Mouse (Mus musculus) ZHBTc4 (cell line): Measurements from ENCODE around the gene Itpripl2.

ENCODE experiments used
- DNase-seq: peaks from one replicate; pipeline ENCODE4 v3.0.0-alpha.2; 2011; ENCODE audit warnings: low read depth, low spot score

The Itpripl2 gene

DNA sequence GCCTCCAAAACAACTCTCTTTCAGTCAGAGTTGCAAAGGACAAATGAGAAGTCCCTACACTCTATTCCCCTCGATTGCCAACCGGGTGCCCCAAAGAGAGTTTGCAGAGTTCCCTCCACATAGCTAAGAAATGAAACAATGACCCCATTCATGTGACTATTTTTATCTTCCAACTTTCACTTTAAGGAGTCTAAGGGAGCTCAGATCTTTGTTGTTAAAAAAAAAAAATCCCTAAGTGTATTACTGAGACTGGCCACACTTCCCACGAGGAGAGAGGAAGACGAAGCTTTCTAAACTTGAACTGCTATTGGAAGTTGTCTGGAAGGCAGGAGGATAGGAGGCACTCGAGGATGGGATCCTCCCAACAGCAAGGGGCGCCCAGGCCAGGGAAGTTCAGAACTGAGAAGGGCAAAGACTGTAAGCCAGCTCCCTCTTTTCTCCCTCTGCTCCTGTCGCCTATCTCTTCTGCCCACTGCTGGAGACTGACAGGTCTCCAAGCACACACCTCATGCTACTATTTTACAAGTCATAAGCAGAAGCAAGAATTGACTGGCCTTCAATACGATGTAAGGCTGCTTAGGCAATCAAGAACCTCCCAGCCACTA lies 3.6 kb downstream of the Itpripl2 start:
- no peak for DNase-seq

DNA sequence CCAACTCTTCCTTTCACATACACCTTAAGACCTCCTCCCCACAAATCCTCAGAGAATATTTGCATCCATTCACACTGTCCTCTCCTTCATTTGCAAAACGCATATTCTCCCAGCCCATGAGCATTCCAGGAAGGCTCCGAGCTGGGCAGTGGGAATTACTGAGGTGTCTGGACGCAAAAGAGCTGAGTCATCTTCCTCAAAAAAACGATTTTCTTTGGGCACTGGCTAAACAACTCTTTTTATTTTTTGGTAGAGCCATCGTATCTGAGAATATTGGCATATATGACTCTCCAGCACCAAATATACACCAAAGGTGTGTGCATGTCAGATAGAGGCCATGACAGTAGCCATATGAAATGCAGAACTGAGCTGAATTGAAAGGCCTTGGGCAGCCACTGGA lies 4.9 kb downstream of the Itpripl2 start:
- no peak for DNase-seq

- DNase-seq: no peak
These were observed 7.8 kb downstream of the Itpripl2 start for GRCm38 (mm10) chr7:118483996-118484395.

DNA sequence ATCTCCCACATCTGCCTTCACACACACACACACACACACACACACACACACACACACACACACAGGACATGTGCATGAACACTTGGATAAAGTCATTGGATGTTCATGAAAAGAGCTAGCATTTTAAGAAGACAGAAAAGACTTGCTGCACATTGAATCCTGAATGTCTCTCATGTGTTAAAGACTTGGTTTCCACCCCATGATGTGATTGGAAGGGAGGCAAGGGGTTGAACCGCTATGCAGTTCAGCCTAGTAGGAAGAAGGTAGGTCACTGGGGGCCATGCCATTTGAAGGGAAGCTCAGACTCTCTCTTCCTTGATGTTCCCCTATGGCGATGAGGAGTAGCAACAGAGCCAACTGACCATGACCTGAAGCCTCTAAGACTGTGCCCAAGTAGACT lies 9.8 kb downstream of the Itpripl2 start:
- DNase-seq: no peak

DNA sequence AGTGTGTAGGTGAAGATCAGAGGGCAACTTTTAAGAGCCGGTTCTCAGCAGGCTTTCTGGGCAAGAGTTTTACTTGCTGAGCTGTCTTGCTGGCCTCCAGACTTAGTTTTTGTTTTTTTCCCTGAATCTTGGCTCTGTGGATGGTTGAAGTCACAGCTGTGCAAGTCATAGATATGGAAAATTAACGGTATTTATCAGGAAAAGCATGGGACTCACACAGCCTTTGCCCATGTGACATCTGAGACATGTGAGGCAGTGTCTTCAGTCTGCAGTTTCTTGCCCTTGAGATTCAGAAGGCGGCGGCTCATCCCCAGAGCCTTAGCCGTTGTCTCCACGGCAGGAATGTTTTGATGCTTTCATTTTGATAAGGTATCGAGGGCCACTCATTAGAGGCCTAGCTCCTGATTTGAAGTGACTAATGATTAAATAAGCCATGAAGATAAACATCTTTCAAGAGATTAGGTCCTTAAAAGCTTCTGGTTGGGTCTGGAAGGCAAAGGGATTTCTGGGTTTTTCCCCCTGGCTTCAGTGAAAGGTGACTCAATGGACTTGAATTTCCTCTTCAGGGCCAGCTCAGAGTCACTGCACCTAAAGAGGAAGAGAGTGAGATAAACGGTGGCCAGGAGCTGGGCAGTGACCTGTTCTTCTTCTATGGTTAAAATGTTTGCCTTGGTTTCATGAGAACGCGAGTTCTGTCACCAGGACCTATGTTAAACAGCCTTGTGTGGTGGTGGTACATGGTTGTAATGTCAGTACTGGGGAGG lies 10.5 kb downstream of the Itpripl2 start:
- DNase-seq: no peak

DNA sequence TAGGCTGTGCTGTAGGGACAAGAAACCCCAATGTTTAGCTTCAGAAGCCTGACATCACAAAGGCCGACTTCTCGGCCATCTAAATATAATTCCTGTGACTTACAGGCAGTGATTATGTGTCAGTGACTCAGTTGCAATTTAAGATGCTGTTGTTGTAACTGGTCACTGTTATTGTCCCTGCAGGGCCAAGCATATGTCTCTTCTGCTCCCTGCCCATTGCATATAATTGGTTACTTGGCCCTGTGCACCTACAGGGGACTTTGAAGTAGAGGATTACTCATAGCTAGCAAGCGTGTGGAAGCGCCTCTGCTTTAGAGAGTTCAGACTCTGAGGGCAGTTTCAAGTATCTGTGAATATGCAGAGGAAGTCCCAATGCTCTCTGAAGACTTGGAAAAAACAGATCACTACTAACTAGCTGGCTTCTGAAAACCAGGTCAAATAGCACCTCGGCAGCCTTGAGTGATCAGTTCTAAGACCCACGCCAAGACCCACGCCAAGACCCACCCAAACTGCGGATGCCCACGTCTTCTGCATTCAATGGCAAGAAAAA lies 11.5 kb downstream of the Itpripl2 start:
- DNase-seq: no peak

- DNase-seq: no peak
These were observed 12.9 kb downstream of the Itpripl2 start for GRCm38 (mm10) chr7:118478835-118479312.

- DNase-seq: no peak
These were observed 15.3 kb downstream of the Itpripl2 start for GRCm38 (mm10) chr7:118476428-118476827.

DNA sequence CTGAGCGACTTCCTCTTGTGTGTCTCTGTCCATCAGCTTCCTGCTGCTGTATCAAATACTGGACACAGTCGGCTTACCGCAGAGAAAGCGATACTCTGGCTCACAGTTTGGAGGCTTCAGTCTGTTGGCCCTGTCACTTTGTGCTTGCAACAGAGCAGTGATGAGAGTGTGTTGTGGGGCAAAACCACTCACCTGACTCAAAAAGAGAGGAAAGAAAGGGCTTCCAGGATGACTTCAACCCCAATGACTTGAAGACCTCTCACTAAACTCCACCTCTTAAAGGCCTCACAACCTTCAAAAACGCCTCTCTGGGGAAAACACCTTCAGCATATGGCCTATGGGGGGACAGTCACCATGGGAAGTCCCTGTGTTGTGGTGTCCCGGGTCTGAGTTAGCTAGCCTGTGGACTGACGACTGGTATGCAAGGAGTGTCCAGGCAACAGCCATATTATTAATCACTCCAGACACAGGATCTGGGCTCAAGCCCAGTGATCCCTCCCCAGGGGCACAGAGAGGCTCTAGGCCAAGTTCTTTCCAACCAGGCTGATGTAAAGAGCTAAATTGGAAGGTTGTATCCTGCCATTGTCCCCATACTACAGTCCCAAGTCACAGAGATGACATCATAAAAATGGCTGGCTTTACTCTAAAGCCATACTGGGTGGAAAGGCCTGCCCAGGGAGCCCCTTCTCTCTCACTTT lies 16.6 kb downstream of the Itpripl2 start:
- DNase-seq: no peak

DNA sequence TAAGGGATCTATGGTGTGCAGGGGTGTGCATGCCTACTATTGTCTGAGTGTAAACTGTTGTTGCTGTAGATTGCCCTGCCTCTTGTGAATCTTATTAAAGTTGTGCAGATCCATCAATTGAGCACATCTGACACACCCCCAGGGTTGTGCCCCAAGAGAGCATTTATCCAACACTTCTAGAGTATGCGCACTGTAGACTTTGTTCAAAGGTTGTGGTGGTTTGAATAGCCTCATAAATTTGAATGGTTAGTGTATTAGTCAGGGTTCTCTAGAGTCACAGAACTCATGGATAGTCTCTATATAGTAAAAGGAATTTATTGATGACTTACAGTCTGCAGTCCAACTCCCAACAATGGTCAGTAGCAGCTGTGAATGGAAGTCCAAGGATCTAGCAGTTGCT lies 18.9 kb downstream of the Itpripl2 start:
- DNase-seq: no peak

DNA sequence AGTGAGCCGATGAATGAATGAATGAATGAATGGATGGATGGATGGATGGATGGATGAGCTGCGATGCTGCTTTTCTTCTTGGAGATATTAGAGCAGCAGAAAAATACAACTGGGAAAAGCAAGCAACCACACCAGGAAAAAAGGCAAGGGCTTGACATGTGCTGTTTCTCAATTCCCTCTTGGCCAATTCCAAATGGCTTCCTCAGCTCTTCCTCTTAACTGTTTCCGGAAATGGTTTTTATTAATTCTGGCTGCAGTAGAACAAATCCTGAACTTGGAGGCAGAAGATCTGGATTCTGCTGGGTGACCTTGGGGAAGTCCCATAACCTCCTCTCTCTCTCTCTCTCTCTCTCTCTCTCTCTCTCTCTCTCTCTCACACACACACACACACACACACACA lies 23.7 kb downstream of the Itpripl2 start:
- no peak for DNase-seq

GRCm38 (mm10) chr7:118464432-118464831 lies 27.3 kb downstream of the Itpripl2 start:
- no peak for DNase-seq

GRCm38 (mm10) chr7:118462818-118463762 lies 28.7 kb downstream of the Itpripl2 start:
- DNase-seq: no peak

DNA sequence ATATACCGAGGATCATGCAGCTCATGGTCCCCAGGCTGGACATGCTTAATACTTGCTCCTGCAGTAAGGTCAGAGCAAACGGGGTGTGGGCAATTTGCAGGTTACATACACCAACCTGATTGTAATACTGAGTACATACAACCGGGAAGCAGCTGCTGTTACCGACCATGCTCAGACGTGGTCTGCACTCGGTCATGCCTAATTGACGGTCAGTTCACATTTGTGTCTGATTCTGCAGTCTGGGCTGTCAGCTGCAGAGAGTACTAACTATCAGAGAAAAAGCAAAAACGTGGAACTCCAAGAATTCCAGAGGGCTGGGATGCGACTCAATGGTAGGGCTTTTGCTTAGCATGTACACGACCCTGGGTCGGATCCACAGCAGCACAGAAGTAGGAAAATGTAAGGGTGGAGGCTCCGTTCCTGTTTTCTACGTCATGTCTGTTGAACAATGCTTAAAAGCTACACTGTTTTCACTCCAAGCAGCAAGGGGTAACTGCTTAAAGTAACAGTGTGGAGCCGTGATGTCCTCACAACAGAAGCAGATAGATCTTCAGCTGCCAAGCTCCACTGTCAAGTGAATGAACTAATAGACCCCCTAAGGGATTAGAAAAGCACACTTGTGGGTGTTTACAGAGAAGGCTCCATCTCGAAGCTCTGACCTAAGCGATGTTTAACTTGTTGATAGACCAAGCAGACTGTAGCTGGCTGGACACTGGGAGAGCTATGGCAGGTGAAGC lies 30.2 kb downstream of the Itpripl2 start:
- DNase-seq: no peak

DNA sequence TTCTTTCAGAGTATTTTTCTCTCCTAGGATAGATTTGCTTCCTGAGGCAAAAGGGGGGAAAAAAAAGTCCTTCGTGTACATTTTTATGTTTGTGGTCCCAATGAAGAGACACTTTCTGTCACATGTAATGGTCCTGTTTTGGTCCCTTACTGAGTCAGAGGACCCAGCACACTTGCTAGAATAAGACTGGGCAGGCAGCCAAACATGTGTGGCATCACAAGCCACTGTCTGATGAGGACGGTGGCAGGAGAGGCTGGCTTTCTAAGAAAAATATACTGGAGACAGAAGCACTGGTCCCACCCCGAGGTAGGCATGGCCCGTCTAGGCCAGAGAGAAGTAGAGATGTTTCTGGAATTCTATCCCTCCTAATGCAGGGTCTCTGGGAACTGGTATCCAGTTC lies 38.1 kb downstream of the Itpripl2 start:
- no peak for DNase-seq

GRCm38 (mm10) chr7:118452940-118453339 lies 38.8 kb downstream of the Itpripl2 start:
- DNase-seq: no peak

DNA sequence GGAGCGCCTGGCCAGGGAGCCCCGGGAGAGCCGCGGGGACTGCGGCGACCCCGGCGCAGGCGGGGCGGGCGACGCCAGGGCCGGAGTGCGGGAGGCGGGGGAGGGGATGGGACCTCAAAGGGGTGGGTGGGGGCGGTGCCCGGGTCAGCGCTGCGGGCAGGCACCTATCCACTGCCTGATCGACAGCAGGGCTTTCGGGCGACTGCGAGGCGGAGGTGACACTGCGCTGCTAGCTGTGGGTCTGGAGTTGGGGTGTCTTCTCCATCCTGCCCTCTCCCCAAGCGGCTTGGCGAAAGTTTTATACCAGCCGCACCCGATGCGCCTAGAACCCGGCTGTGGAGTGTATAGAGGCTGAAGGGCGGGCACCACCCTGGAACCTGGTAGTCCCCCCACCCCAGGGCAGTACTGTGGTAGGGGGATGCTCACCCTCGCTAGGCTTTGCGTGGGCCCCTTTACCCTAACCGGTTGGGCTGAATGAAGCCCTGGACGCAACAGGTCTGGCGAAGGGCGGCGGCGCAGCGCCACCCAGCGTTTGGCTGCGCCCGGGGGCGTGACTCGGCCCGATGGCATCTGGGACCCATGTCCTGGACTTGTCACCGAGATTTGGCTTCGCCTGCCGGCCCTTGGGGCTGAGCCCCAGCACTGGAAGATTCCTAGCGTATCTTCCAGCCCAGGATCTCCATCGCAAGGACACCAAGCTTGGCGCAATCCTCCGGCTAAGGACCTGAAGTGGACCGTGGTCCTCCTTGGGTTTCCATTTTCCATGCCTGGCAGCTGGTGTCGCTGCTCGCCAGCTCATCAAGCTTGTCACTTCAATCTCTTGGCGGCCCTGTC lies 43.4 kb downstream of the Itpripl2 start, which contains the start of gene Syt17:
Syt17 (minus strand) TSS at position 89 of the 834 bp plus-strand sequence.
- DNase-seq: peak; percentile 70

DNA sequence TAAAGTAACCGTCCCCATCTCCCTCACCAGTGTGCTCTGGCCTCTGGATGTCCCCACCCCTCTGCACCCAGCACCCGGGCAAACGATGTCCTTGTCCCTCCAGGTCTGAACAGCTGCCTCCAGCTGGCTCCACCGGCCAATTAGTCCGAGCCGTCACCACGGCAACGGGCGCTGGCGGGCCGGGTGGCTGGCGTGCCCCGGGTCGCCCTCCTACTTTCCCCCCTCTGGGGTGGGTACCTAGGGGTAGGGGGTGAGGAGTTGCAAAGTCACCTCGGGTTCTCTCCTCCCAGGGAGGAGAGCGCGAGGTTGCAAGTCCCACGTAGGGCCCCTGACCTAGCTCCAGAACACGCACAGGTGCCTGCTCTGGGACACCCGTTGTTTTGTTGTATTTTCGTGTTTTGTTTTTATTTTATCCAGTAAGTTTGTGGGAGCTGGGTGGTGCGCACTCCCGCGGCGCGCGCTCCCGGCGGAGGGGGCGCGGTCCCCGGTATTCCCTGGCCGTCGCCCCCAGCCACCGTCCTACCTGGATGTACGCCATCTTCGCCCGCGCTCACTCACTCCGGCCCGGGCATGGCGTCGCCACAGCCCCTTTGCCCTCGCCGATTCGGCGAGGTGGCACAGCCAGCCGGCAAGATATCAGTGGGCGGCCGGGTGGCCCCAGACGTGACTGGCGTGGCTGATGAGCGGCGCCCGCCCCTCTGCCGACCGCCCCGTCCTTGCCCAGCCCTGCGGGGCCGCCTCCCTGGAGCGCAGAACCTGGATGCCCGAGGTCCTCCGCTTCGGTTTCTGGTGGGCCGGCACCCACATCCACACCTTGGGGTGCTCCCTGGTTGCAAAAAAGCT lies 44.3 kb downstream of the Itpripl2 start:
- DNase-seq: peak; percentile 41
